Mouse (Mus musculus) gastrocnemius, postnatal 14 days (tissue): Measurements from ENCODE around the gene A3galt2. TPM values are rescaled to one million over a fixed set of nuclear protein-coding genes. Genes with fewer than 3 reads are reported as not detected.

Experiments
- total RNA-seq, 2 experiments: library from RNA; stranded (reverse); gene quantifications; 2 replicates each; pipeline ENCODE4 v1.2.3; 2021

Gene A3galt2
- total RNA-seq, 2 experiments from 2014 or later, result 0.06 to 0.18 TPM

Other genes starting within 250 kb of the A3galt2 start
- 1 to 10 TPM; 1.7 to 3.2 TPM for gene Zscan20, start 145.3 kb upstream of the A3galt2 start, total RNA-seq
- gene Tlr12, start 136.7 kb upstream of the A3galt2 start, total RNA-seq, result not detected
- gene Phc2, start 100.7 kb upstream of the A3galt2 start, total RNA-seq, result 10 to 100 TPM; 27.1 to 27.9 TPM
- 10 to 100 TPM; 11.9 to 12.0 TPM for gene Zfp362, start 50.7 kb downstream of the A3galt2 start, total RNA-seq
- gene Trim62, start 128.2 kb downstream of the A3galt2 start, total RNA-seq, result 1 to 10 TPM; 1.1 to 1.4 TPM
- 1 to 10 TPM; 1.8 to 2.6 TPM for gene Azin2, start 207.1 kb downstream of the A3galt2 start, total RNA-seq
- 10 to 100 TPM; 43.4 to 46.2 TPM for gene Ak2, start 236.6 kb downstream of the A3galt2 start, total RNA-seq